Mouse (Mus musculus) MEL (cell line): Measurements from ENCODE around the gene Slc43a1. TPM values are rescaled to one million over a fixed set of nuclear protein-coding genes. Genes with fewer than 3 reads are reported as not detected.

Experiments
- DNase-seq: peaks from one replicate; pipeline ENCODE4 v3.0.0; 2011; ENCODE audit warnings: low read depth, low spot score
- H3K27ac ChIP-seq: 2 replicates; pipeline ENCODE4 v1.5.1; 2012; ENCODE audit warnings: low read depth, mild to moderate bottlenecking, control low read depth, low read length, moderate library complexity; ENCODE audit not compliant: control insufficient read depth
- H3K27me3 ChIP-seq, 2 experiments: fragments of 150-350 bp in 1 of 2; sonication (generic) in 1 of 2; 2 replicates each; pipeline ENCODE4 v1.6.1; 2012; ENCODE audit warnings: low read length in 2 of 2, mild to moderate bottlenecking in 2 of 2, improper control_type of control experiment in 1 of 2, moderate library complexity in 1 of 2; ENCODE audit not compliant: insufficient read depth in 2 of 2, control insufficient read depth in 1 of 2
- H3K36me3 ChIP-seq, 2 experiments: 2 replicates each; pipeline ENCODE4 v1.6.1; 2012 to 2014; ENCODE audit warnings: low read length in 2 of 2, improper control_type of control experiment in 1 of 2, inconsistent platforms in 1 of 2, mild to moderate bottlenecking in 1 of 2; ENCODE audit not compliant: insufficient read depth in 2 of 2, control insufficient read depth in 1 of 2
- H3K4me1 ChIP-seq, 2 experiments: fragments of 150-350 bp in 1 of 2; sonication (generic) in 1 of 2; 2 replicates each; pipeline ENCODE4 v1.6.1; 2012; ENCODE audit warnings: low read length in 2 of 2, improper control_type of control experiment in 1 of 2, mild to moderate bottlenecking in 1 of 2; ENCODE audit not compliant: insufficient read depth in 2 of 2, control insufficient read depth in 1 of 2
- H3K4me3 ChIP-seq, 2 experiments: fragments of 150-350 bp in 1 of 2; sonication (generic) in 1 of 2; 2 replicates each; pipeline ENCODE4 v1.5.1; 2012; ENCODE audit warnings: low read depth in 2 of 2, low read length in 2 of 2, mild to moderate bottlenecking in 2 of 2, moderate library complexity in 2 of 2, control low read depth in 1 of 2, improper control_type of control experiment in 1 of 2; ENCODE audit not compliant: control insufficient read depth in 1 of 2, insufficient read depth in 1 of 2
- H3K79me2 ChIP-seq: 2 replicates; pipeline ENCODE4 v1.6.1; 2012; ENCODE audit warnings: mild to moderate bottlenecking, low read length, moderate library complexity; ENCODE audit not compliant: control insufficient read depth, poor library complexity, insufficient read depth
- H3K9ac ChIP-seq: 2 replicates; pipeline ENCODE4 v1.6.1; 2012; ENCODE audit warnings: low read depth, mild to moderate bottlenecking, control low read depth, low read length, moderate library complexity; ENCODE audit not compliant: control insufficient read depth, poor library complexity, severe bottlenecking
- H3K9me3 ChIP-seq: fragments of 150-350 bp; sonication (generic); replicated peaks from 2 replicates; pipeline ENCODE4 v1.6.1; 2012; ENCODE audit warnings: mild to moderate bottlenecking, low read length, improper control_type of control experiment, moderate library complexity; ENCODE audit not compliant: insufficient read depth
- BHLHE40 ChIP-seq: IDR thresholded peaks from 2 replicates; pipeline ENCODE4 v1.6.1; 2012; ENCODE audit warnings: low read depth, mild to moderate bottlenecking, inconsistent platforms, low read length, improper control_type of control experiment, borderline replicate concordance
- CHD1 ChIP-seq: IDR thresholded peaks from 2 replicates; pipeline ENCODE4 v1.6.1; 2012; ENCODE audit warnings: low read depth, mild to moderate bottlenecking, inconsistent platforms, low read length, improper control_type of control experiment
- CHD2 ChIP-seq: IDR thresholded peaks from 2 replicates; pipeline ENCODE4 v1.6.1; 2011; ENCODE audit warnings: low read length, improper control_type of control experiment
- CTCF ChIP-seq, 3 experiments: IDR thresholded peaks in 2 of 3; conservative IDR thresholded peaks in 1 of 3; 2 replicates each; pipeline ENCODE4 v1.5.1; 2011 to 2012; ENCODE audit warnings: low read length in 3 of 3, low read depth in 2 of 3, mild to moderate bottlenecking in 2 of 3, improper control_type of control experiment in 1 of 3, inconsistent platforms in 1 of 3, mixed read lengths in 1 of 3, moderate library complexity in 1 of 3; ENCODE audit not compliant: control insufficient read depth in 1 of 3, insufficient read depth in 1 of 3, poor library complexity in 1 of 3, severe bottlenecking in 1 of 3
- E2F4 ChIP-seq: IDR thresholded peaks from 2 replicates; pipeline ENCODE4 v1.6.1; 2011; ENCODE audit warnings: low read depth, low read length, improper control_type of control experiment, borderline replicate concordance
- ELF1 ChIP-seq: IDR thresholded peaks from 2 replicates; pipeline ENCODE4 v1.6.1; 2014; ENCODE audit warnings: low read depth, mild to moderate bottlenecking, inconsistent platforms, low read length, improper control_type of control experiment, moderate library complexity
- EP300 ChIP-seq, 2 experiments: IDR thresholded peaks; 2 replicates each; pipeline ENCODE4 v1.6.1; 2011; ENCODE audit warnings: improper control_type of control experiment in 2 of 2, low read length in 2 of 2, low read depth in 1 of 2, mild to moderate bottlenecking in 1 of 2
- ETS1 ChIP-seq: IDR thresholded peaks from 2 replicates; pipeline ENCODE4 v1.6.1; 2012; ENCODE audit warnings: low read depth, mild to moderate bottlenecking, inconsistent platforms, low read length, improper control_type of control experiment, moderate library complexity
- GABPA ChIP-seq: IDR thresholded peaks from 2 replicates; pipeline ENCODE4 v1.6.1; 2012; ENCODE audit warnings: low read depth, mild to moderate bottlenecking, inconsistent platforms, low read length, improper control_type of control experiment, moderate library complexity
- GATA1 ChIP-seq: IDR thresholded peaks from 2 replicates; pipeline ENCODE4 v1.6.1; 2011; ENCODE audit warnings: low read depth, low read length, improper control_type of control experiment
- HCFC1 ChIP-seq: IDR thresholded peaks from 2 replicates; pipeline ENCODE4 v1.6.1; 2012; ENCODE audit warnings: low read depth, mild to moderate bottlenecking, inconsistent platforms, low read length, improper control_type of control experiment, moderate library complexity
- JUND ChIP-seq: IDR thresholded peaks from 2 replicates; pipeline ENCODE4 v1.6.1; 2011; ENCODE audit warnings: low read depth, mild to moderate bottlenecking, improper control_type of control experiment, low read length
- KAT2A ChIP-seq: conservative IDR thresholded peaks from 2 replicates; pipeline ENCODE4 v1.6.1; 2012; ENCODE audit warnings: low read depth, low read length, improper control_type of control experiment, inconsistent platforms
- MAFK ChIP-seq: IDR thresholded peaks from 2 replicates; pipeline ENCODE4 v1.6.1; 2011; ENCODE audit warnings: low read depth, mild to moderate bottlenecking, low read length, improper control_type of control experiment, borderline replicate concordance
- MAX ChIP-seq: IDR thresholded peaks from 2 replicates; pipeline ENCODE4 v1.6.1; 2011; ENCODE audit warnings: low read length, improper control_type of control experiment
- MAZ ChIP-seq: IDR thresholded peaks from 2 replicates; pipeline ENCODE4 v1.6.1; 2012; ENCODE audit warnings: low read depth, mild to moderate bottlenecking, inconsistent platforms, low read length, improper control_type of control experiment
- MEF2A ChIP-seq: IDR thresholded peaks from 2 replicates; pipeline ENCODE4 v1.6.1; 2014; ENCODE audit warnings: low read depth, mild to moderate bottlenecking, inconsistent platforms, low read length, improper control_type of control experiment; ENCODE audit not compliant: poor library complexity, insufficient replicate concordance, severe bottlenecking; ENCODE audit errors: extremely low read depth
- MXI1 ChIP-seq: IDR thresholded peaks from 2 replicates; pipeline ENCODE4 v1.6.1; 2011; ENCODE audit warnings: mild to moderate bottlenecking, low read depth, low read length, improper control_type of control experiment
- MYC ChIP-seq: IDR thresholded peaks from 2 replicates; pipeline ENCODE4 v1.6.1; 2011; ENCODE audit warnings: low read depth, mild to moderate bottlenecking, low read length, improper control_type of control experiment, moderate library complexity
- NELFE ChIP-seq: IDR thresholded peaks from 2 replicates; pipeline ENCODE4 v1.6.1; 2011; ENCODE audit warnings: low read depth, low read length, improper control_type of control experiment
- NRF1 ChIP-seq: IDR thresholded peaks from 2 replicates; pipeline ENCODE4 v1.6.1; 2014; ENCODE audit warnings: low read depth, mild to moderate bottlenecking, inconsistent platforms, low read length, improper control_type of control experiment, moderate library complexity; ENCODE audit not compliant: poor library complexity, insufficient read depth, severe bottlenecking
- POLR2A ChIP-seq, 2 experiments: IDR thresholded peaks; 2 replicates each; pipeline ENCODE4 v1.6.1; 2011 to 2012; ENCODE audit warnings: low read length in 2 of 2, mild to moderate bottlenecking in 2 of 2, control low read depth in 1 of 2, improper control_type of control experiment in 1 of 2, low read depth in 1 of 2, moderate library complexity in 1 of 2; ENCODE audit not compliant: control insufficient read depth in 1 of 2, insufficient read depth in 1 of 2, poor library complexity in 1 of 2
- POLR2AphosphoS2 ChIP-seq: IDR thresholded peaks from 2 replicates; pipeline ENCODE4 v1.6.1; 2011; ENCODE audit warnings: low read length, improper control_type of control experiment
- POLR2AphosphoS5 ChIP-seq: IDR thresholded peaks from 2 replicates; pipeline ENCODE4 v1.6.1; 2012; ENCODE audit warnings: low read depth, borderline replicate concordance, mild to moderate bottlenecking, inconsistent platforms, low read length, moderate library complexity, mixed read lengths
- RCOR1 ChIP-seq: IDR thresholded peaks from 2 replicates; pipeline ENCODE4 v1.6.1; 2012; ENCODE audit warnings: low read depth, mild to moderate bottlenecking, inconsistent platforms, low read length, improper control_type of control experiment
- SIN3A ChIP-seq: IDR thresholded peaks from 2 replicates; pipeline ENCODE4 v1.6.1; 2012; ENCODE audit warnings: low read length, improper control_type of control experiment, inconsistent platforms
- SMC3 ChIP-seq: IDR thresholded peaks from 2 replicates; pipeline ENCODE4 v1.6.1; 2011; ENCODE audit warnings: low read depth, low read length, improper control_type of control experiment
- TAL1 ChIP-seq: IDR thresholded peaks from 2 replicates; pipeline ENCODE4 v1.6.1; 2012; ENCODE audit warnings: mild to moderate bottlenecking, inconsistent platforms, low read length, moderate library complexity, mixed read lengths
- TBP ChIP-seq: IDR thresholded peaks from 2 replicates; pipeline ENCODE4 v1.8.0; 2011; ENCODE audit warnings: low read depth, low read length, improper control_type of control experiment
- UBTF ChIP-seq: IDR thresholded peaks from 2 replicates; pipeline ENCODE4 v1.6.1; 2012; ENCODE audit warnings: low read depth, mild to moderate bottlenecking, inconsistent platforms, low read length, improper control_type of control experiment, moderate library complexity, borderline replicate concordance; ENCODE audit not compliant: insufficient read depth
- USF1 ChIP-seq: IDR thresholded peaks from 2 replicates; pipeline ENCODE4 v1.6.1; 2014; ENCODE audit warnings: low read depth, mild to moderate bottlenecking, inconsistent platforms, low read length, improper control_type of control experiment, moderate library complexity
- USF2 ChIP-seq, 2 experiments: IDR thresholded peaks; 2 replicates each; pipeline ENCODE4 v1.6.1; 2011 to 2012; ENCODE audit warnings: improper control_type of control experiment in 2 of 2, low read length in 2 of 2, borderline replicate concordance in 1 of 2, inconsistent platforms in 1 of 2, low read depth in 1 of 2, mild to moderate bottlenecking in 1 of 2; ENCODE audit not compliant: insufficient read depth in 1 of 2
- ZC3H11A ChIP-seq: IDR thresholded peaks from 2 replicates; pipeline ENCODE4 v1.6.1; 2012; ENCODE audit warnings: low read depth, mild to moderate bottlenecking, inconsistent platforms, low read length, improper control_type of control experiment
- ZKSCAN1 ChIP-seq: IDR thresholded peaks from 2 replicates; pipeline ENCODE4 v1.6.1; 2012; ENCODE audit warnings: low read depth, mild to moderate bottlenecking, inconsistent platforms, low read length, improper control_type of control experiment, moderate library complexity
- ZMIZ1 ChIP-seq: IDR thresholded peaks from 2 replicates; pipeline ENCODE4 v1.6.1; 2012; ENCODE audit warnings: low read depth, mild to moderate bottlenecking, inconsistent platforms, low read length, improper control_type of control experiment, moderate library complexity
- ZNF384 ChIP-seq: IDR thresholded peaks from 2 replicates; pipeline ENCODE4 v1.6.1; 2012; ENCODE audit warnings: low read depth, mild to moderate bottlenecking, inconsistent platforms, low read length, improper control_type of control experiment
- polyA plus RNA-seq, 2 experiments: library from polyadenylated mRNA; stranded (reverse) in 1 of 2; unstranded in 1 of 2; fragments of >175 nt in 1 of 2; fragments of >200 nt in 1 of 2; gene quantifications; 2 replicates each; pipeline versions ENCODE4 v1.2.1 to v1.2.4; 2012; ENCODE audit warnings: low replicate concordance in 2 of 2, low read depth in 1 of 2; ENCODE audit not compliant: insufficient read length in 2 of 2, insufficient read depth in 1 of 2, missing spikeins in 1 of 2
- total RNA-seq: library from RNA; depleted of rRNA; stranded (reverse); fragments of 300-350 nt; gene quantifications from 2 replicates; pipeline ENCODE4 v1.2.3, GENCODE M21; 2012

The Slc43a1 gene
- total and polyA plus RNA-seq, 3 experiments, result 69.8 to 131 (median 108) TPM

DNA sequence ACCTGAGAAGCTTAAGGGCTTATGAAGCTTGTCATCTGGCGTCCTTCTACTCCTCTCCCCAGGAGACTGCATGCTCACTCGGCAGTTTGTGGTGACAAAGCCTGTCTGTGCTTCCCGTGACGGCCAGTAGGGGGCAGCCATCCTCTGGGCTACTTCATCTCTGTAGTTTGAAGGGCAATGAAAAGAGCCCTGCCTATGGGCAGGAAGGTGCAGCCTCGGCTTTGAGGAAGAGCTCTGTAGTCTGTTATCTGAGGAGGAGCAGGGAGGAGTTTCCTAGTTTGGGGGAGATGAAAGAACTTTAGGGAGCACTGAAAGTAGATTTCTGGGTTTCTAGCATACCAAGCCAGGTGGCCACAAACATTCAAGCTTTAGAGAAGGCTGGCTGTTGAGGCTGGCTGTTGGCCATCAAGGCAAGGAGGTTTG, 29.9 kb downstream of the Slc43a1 start:
- Histone ChIP-seq H3K27ac (peak overlapping the region; percentile 96), H3K36me3 (peaks cover 0 to 25% of the 10 kb centered on the region in 2 experiments; a peak in 2 of 4 replicates), H3K9me3 (no peaks in the 10 kb centered on the region), H3K4me3 (peak overlapping the region; percentile 11 to 40; a peak in 3 of 4 replicates), H3K79me2 (no peaks in the 10 kb centered on the region), H3K27me3 (no peaks in the 10 kb centered on the region), H3K4me1 (peaks cover 16 to 39% of the 10 kb centered on the region in 2 experiments), H3K9ac (peak overlapping the region; percentile 47)
- DNase-seq, result peak; percentile 97
- TF ChIP-seq CHD1, result peak; percentile 64
- no peak for TF ChIP-seq GABPA
- no peak for TF ChIP-seq POLR2AphosphoS2
- TF ChIP-seq ZNF384, result peak; percentile 61
- TF ChIP-seq BHLHE40, result peak; percentile 37; the same call in 1 of the 2 replicates
- no peak for TF ChIP-seq POLR2AphosphoS5
- peak; percentile 53; the same call in 1 of the 2 replicates for TF ChIP-seq ZKSCAN1
- TF ChIP-seq MAZ, result peak; percentile 89
- 0 out of 2 replicates have a peak, but pooled peaks have one; percentile 12 for TF ChIP-seq NELFE
- no peak; a peak in 1 of 4 replicates for TF ChIP-seq POLR2A (IDR thresholded peaks at IDR 0.05; ENCODE audit: control insufficient read depth in 1 of 2, insufficient read depth in 1 of 2, low read depth in 1 of 2, low read length in 2 of 2, poor library complexity in 1 of 2)
- TF ChIP-seq MAX, result peak; percentile 50; the same call in 1 of the 2 replicates
- 0 out of 2 replicates have a peak, but pooled peaks have one; percentile 35 for TF ChIP-seq JUND
- peak; percentile 66 to 72 for TF ChIP-seq EP300 (IDR thresholded peaks at IDR 0.05; ENCODE audit: low read depth in 1 of 2, low read length in 2 of 2)
- TF ChIP-seq MYC, result peak; percentile 68
- TF ChIP-seq USF1, result peak; percentile 35; the same call in 1 of the 2 replicates
- 0 out of 2 replicates have a peak, but pooled peaks have one; percentile 44 for TF ChIP-seq MAFK
- peak; percentile 69 for TF ChIP-seq GATA1
- TF ChIP-seq RCOR1, result peak; percentile 64
- peak; percentile 79 for TF ChIP-seq SMC3
- 0 out of 2 replicates have a peak, but pooled peaks have one; percentile 11 for TF ChIP-seq TAL1
- TF ChIP-seq USF2 (IDR thresholded peaks at IDR 0.05; ENCODE audit: borderline replicate concordance in 1 of 2, insufficient read depth in 1 of 2, low read depth in 1 of 2, low read length in 2 of 2), result no peak
- no peak for TF ChIP-seq E2F4
- peak; percentile 74 for TF ChIP-seq ETS1
- peak; percentile 46 for TF ChIP-seq ZC3H11A
- peak; percentile 89 for TF ChIP-seq SIN3A
- peak; percentile 61; the same call in 1 of the 2 replicates for TF ChIP-seq MXI1
- peak; percentile 46; the same call in 1 of the 2 replicates for TF ChIP-seq ZMIZ1
- peak; percentile 94 to 99 (median 96) for TF ChIP-seq CTCF (IDR thresholded peaks at IDR 0.05 in 2 of 3, conservative IDR thresholded peaks at IDR 0.05 in 1 of 3; ENCODE audit: control insufficient read depth in 1 of 3, insufficient read depth in 1 of 3, low read depth in 2 of 3, low read length in 3 of 3, poor library complexity in 1 of 3, severe bottlenecking in 1 of 3)
- 0 out of 2 replicates have a peak, but pooled peaks have one; percentile 26 for TF ChIP-seq NRF1
- peak; percentile 71 for TF ChIP-seq HCFC1
- TF ChIP-seq TBP, result peak; percentile 45; the same call in 1 of the 2 replicates
- peak; percentile 85 for TF ChIP-seq ELF1
- peak; percentile 40; the same call in 1 of the 2 replicates for TF ChIP-seq KAT2A
- 0 out of 2 replicates have a peak, but pooled peaks have one; percentile 70 for TF ChIP-seq UBTF
- TF ChIP-seq CHD2, result no peak
- TF ChIP-seq MEF2A, result no peak; the same call in 1 of the 2 replicates
